Mouse (Mus musculus): ENCODE results near the gene AI481877.

AI481877 gene

GRCm38 (mm10) chr4:59034918-59035785 lies 103.6 kb downstream of the AI481877 start, which contains the start of gene Gng10:
Gene Gng10, plus strand, starts transcription at chr4:59035088.
- DNase-seq (ENCODE audit: low read depth, low spot score) = peak; percentile 79

- peak; percentile 19 for DNase-seq (ENCODE audit: low read depth, low spot score)
These were observed 104.4 kb downstream of the AI481877 start for GRCm38 (mm10) chr4:59034325-59034917.

- no peak for DNase-seq (ENCODE audit: low read depth, low spot score)
These were observed 121.9 kb downstream of the AI481877 start for GRCm38 (mm10) chr4:59016922-59017321.

GRCm38 (mm10) chr4:59015181-59015580 lies 123.6 kb downstream of the AI481877 start:
- DNase-seq (ENCODE audit: low read depth, low spot score) = no peak

GRCm38 (mm10) chr4:59011446-59011845 lies 127.3 kb downstream of the AI481877 start:
- DNase-seq (ENCODE audit: low read depth, low spot score) = no peak

GRCm38 (mm10) chr4:59009696-59010095 lies 129.1 kb downstream of the AI481877 start:
- peak; percentile 10 for DNase-seq (ENCODE audit: low read depth, low spot score)

GRCm38 (mm10) chr4:59009186-59009585 lies 129.6 kb downstream of the AI481877 start:
- peak; percentile 62 for DNase-seq (ENCODE audit: low read depth, low spot score)

- DNase-seq (ENCODE audit: low read depth, low spot score) = no peak
These were observed 130.8 kb downstream of the AI481877 start for GRCm38 (mm10) chr4:59007974-59008373.

- DNase-seq (ENCODE audit: low read depth, low spot score) = no peak
These were observed 131.8 kb downstream of the AI481877 start for GRCm38 (mm10) chr4:59007016-59007415.

GRCm38 (mm10) chr4:59006211-59006610 lies 132.6 kb downstream of the AI481877 start:
- DNase-seq (ENCODE audit: low read depth, low spot score) = no peak

- no peak for DNase-seq (ENCODE audit: low read depth, low spot score)
These were observed 135.0 kb downstream of the AI481877 start for GRCm38 (mm10) chr4:59003806-59004200.

- peak; percentile 97 for DNase-seq (ENCODE audit: low read depth, low spot score)
These were observed 135.6 kb downstream of the AI481877 start, which contains the start of gene Gm20503 for GRCm38 (mm10) chr4:59002948-59003805. Gene Gm20503, plus strand, starts transcription at chr4:59003210.

- peak; percentile 89 for DNase-seq (ENCODE audit: low read depth, low spot score)
These were observed 138.2 kb downstream of the AI481877 start for GRCm38 (mm10) chr4:59000614-59001013.

GRCm38 (mm10) chr4:58999686-59000085 lies 139.1 kb downstream of the AI481877 start:
- peak; percentile 86 for DNase-seq (ENCODE audit: low read depth, low spot score)

GRCm38 (mm10) chr4:58998688-58999087 lies 140.1 kb downstream of the AI481877 start:
- DNase-seq (ENCODE audit: low read depth, low spot score) = no peak

GRCm38 (mm10) chr4:58997081-58997480 lies 141.7 kb downstream of the AI481877 start:
- no peak for DNase-seq (ENCODE audit: low read depth, low spot score)

- no peak for DNase-seq (ENCODE audit: low read depth, low spot score)
These were observed 143.5 kb downstream of the AI481877 start for GRCm38 (mm10) chr4:58995251-58995693.

GRCm38 (mm10) chr4:58994762-58995161 lies 144.0 kb downstream of the AI481877 start, which contains the start of gene Dnajc25:
Gene Dnajc25, plus strand, starts transcription at chr4:58995062.
- no peak for DNase-seq (ENCODE audit: low read depth, low spot score)

Measured in CD4-positive, CD25-positive, alpha-beta regulatory T cell, adult 2 months (primary cell).